Mouse (Mus musculus) megakaryocyte, embryonic 14.5 days (primary cell): ENCODE data around the gene Rbm42. TPM values are rescaled to one million over a fixed set of nuclear protein-coding genes. Genes with fewer than 3 reads are reported as not detected.

Experiments used
- H3K27me3 ChIP-seq: replicated peaks from 2 replicates; pipeline ENCODE3; 2012; ENCODE audit warnings: inconsistent platforms
- H3K36me3 ChIP-seq: replicated peaks from 2 replicates; pipeline ENCODE3; 2012; ENCODE audit warnings: low read length, inconsistent platforms, mixed read lengths
- H3K4me1 ChIP-seq: 2 replicates; pipeline ENCODE4 v1.6.1; 2012; ENCODE audit warnings: inconsistent platforms
- H3K4me3 ChIP-seq: replicated peaks from 2 replicates; pipeline ENCODE3; 2012; ENCODE audit warnings: moderate library complexity, mild to moderate bottlenecking, inconsistent platforms
- H3K9me3 ChIP-seq: 2 replicates; pipeline ENCODE4 v1.6.1; 2012; ENCODE audit warnings: inconsistent platforms
- FLI1 ChIP-seq: IDR thresholded peaks from 2 replicates; pipeline ENCODE4 v1.6.1; 2012; ENCODE audit warnings: low read length, inconsistent platforms, mixed read lengths
- GATA1 ChIP-seq: IDR thresholded peaks from 3 replicates; pipeline ENCODE4 v1.6.1; 2012; ENCODE audit warnings: mixed read lengths, low read length, inconsistent platforms, borderline replicate concordance
- polyA plus RNA-seq: library from polyadenylated mRNA; stranded (reverse); fragments of >175 nt; gene quantifications from 2 replicates; pipeline ENCODE4 v1.2.3, GENCODE M21; 2012; ENCODE audit warnings: low replicate concordance; ENCODE audit not compliant: insufficient read depth

Gene Rbm42
- polyA plus RNA-seq, 1 experiment = 261 TPM

- peaks cover 19% of the 10 kb centered on the region for H3K4me1 ChIP-seq
- TF ChIP-seq FLI1 (no peak), GATA1 (no peak)
- H3K9me3 ChIP-seq = no peaks in the 10 kb centered on the region
- H3K27me3 ChIP-seq = no peaks in the 10 kb centered on the region
- peaks cover 81% of the 10 kb centered on the region for H3K36me3 ChIP-seq
- H3K4me3 ChIP-seq = no peak overlapping the region
These were observed 30.9 kb downstream of the Rbm42 start for GRCm38 (mm10) chr7:30619202-30619601.

- Histone ChIP-seq H3K4me1 (peaks cover 21% of the 10 kb centered on the region), H3K9me3 (no peaks in the 10 kb centered on the region), H3K4me3 (no peak overlapping the region), H3K27me3 (no peaks in the 10 kb centered on the region), H3K36me3 (peaks cover 76% of the 10 kb centered on the region)
- TF ChIP-seq FLI1 (no peak), GATA1 (no peak)
These were observed 31.5 kb downstream of the Rbm42 start for GRCm38 (mm10) chr7:30618658-30619057.

GRCm38 (mm10) chr7:30615049-30615760 lies 34.9 kb downstream of the Rbm42 start:
- no peak overlapping the region for H3K4me3 ChIP-seq
- H3K4me1 ChIP-seq = peaks cover 17% of the 10 kb centered on the region
- H3K9me3 ChIP-seq = no peaks in the 10 kb centered on the region
- H3K27me3 ChIP-seq = peaks cover 3% of the 10 kb centered on the region
- TF ChIP-seq FLI1 (no peak), GATA1 (no peak)
- H3K36me3 ChIP-seq = peaks cover 48% of the 10 kb centered on the region

- Histone ChIP-seq H3K4me1 (peaks cover 20% of the 10 kb centered on the region), H3K36me3 (peaks cover 44% of the 10 kb centered on the region), H3K27me3 (peaks cover 3% of the 10 kb centered on the region), H3K9me3 (no peaks in the 10 kb centered on the region), H3K4me3 (no peak overlapping the region)
- no peak for TF ChIP-seq GATA1
- TF ChIP-seq FLI1 = no peak
These were observed 35.7 kb downstream of the Rbm42 start for GRCm38 (mm10) chr7:30614454-30614853.

- Histone ChIP-seq H3K9me3 (no peaks in the 10 kb centered on the region), H3K36me3 (peaks cover 36% of the 10 kb centered on the region), H3K4me3 (peak overlapping the region; percentile 42), H3K4me1 (peaks cover 18% of the 10 kb centered on the region), H3K27me3 (peaks cover 3% of the 10 kb centered on the region)
- TF ChIP-seq FLI1 (no peak), GATA1 (no peak)
These were observed 36.5 kb downstream of the Rbm42 start for GRCm38 (mm10) chr7:30613529-30614112.

- TF ChIP-seq GATA1 = no peak
- TF ChIP-seq FLI1 = no peak
These were observed 37.3 kb downstream of the Rbm42 start, which contains the start of gene Upk1a for GRCm38 (mm10) chr7:30612654-30613402. Gene Upk1a, minus strand, starts transcription at chr7:30612847.

GRCm38 (mm10) chr7:30610043-30610442 lies 40.1 kb downstream of the Rbm42 start:
- Histone ChIP-seq H3K4me3 (no peak overlapping the region), H3K36me3 (no peaks in the 10 kb centered on the region), H3K27me3 (peaks cover 9% of the 10 kb centered on the region), H3K4me1 (peaks cover 25% of the 10 kb centered on the region), H3K9me3 (no peaks in the 10 kb centered on the region)
- no peak for TF ChIP-seq FLI1
- no peak for TF ChIP-seq GATA1

More at GRCm38 (mm10) chr7:30612654-30613402, 37.3 kb downstream of the Rbm42 start, which contains the start of gene Upk1a:
- H3K36me3 ChIP-seq = peaks cover 28% of the 10 kb centered on the region
- no peaks in the 10 kb centered on the region for H3K9me3 ChIP-seq
- H3K4me1 ChIP-seq = peaks cover 22% of the 10 kb centered on the region
- H3K27me3 ChIP-seq = peaks cover 3% of the 10 kb centered on the region
- peak within 1 kb of the TSS; percentile 42 for H3K4me3 ChIP-seq

- H3K27me3 ChIP-seq = peaks cover 10% of the 10 kb centered on the region
- TF ChIP-seq GATA1 (no peak), FLI1 (no peak)
- peaks cover 21% of the 10 kb centered on the region for H3K4me1 ChIP-seq
These were observed 41.6 kb downstream of the Rbm42 start for GRCm38 (mm10) chr7:30608476-30608875.

GRCm38 (mm10) chr7:30607706-30608309 lies 42.3 kb downstream of the Rbm42 start:
- Histone ChIP-seq H3K27me3 (peaks cover 13% of the 10 kb centered on the region), H3K4me3 (no peak overlapping the region), H3K4me1 (peaks cover 15% of the 10 kb centered on the region), H3K36me3 (no peaks in the 10 kb centered on the region), H3K9me3 (no peaks in the 10 kb centered on the region)
- TF ChIP-seq GATA1 (no peak), FLI1 (no peak)

More at GRCm38 (mm10) chr7:30608476-30608875, 41.6 kb downstream of the Rbm42 start:
- no peak overlapping the region for H3K4me3 ChIP-seq
- H3K36me3 ChIP-seq = no peaks in the 10 kb centered on the region
- no peaks in the 10 kb centered on the region for H3K9me3 ChIP-seq
